Mouse (Mus musculus): ENCODE measurements at regions not wholly inside any gene's neighbourhood (a gene's known extent, or its start where the extent isn't known, plus 50 kb on each side); places are given as distances from the start of the nearest gene placed in this dataset.

- TF ChIP-seq POLR2A (IDR thresholded peaks at IDR 0.05; ENCODE audit: control insufficient read depth, low read depth, low read length): no peak
- TF ChIP-seq CTCF (IDR thresholded peaks at IDR 0.05; ENCODE audit: control insufficient read depth, insufficient read depth, insufficient replicate concordance, low read depth, low read length): no peak
Measured at GRCm38 (mm10) chr5:134845416-134845815, 61.1 kb downstream of the Tmem270 start.

Measured in testis, adult 2 months (tissue).